Mouse (Mus musculus): ENCODE data around the gene Zfp78. TPM values are rescaled to one million over a fixed set of nuclear protein-coding genes. Genes with fewer than 3 reads are reported as not detected.
A peak's percentile ranks its signal among the peaks of the same experiment; 100 is the strongest.

Zfp78 gene
- polyA plus RNA-seq, 1 experiment from 2014 or later: 1.4 TPM

DNA sequence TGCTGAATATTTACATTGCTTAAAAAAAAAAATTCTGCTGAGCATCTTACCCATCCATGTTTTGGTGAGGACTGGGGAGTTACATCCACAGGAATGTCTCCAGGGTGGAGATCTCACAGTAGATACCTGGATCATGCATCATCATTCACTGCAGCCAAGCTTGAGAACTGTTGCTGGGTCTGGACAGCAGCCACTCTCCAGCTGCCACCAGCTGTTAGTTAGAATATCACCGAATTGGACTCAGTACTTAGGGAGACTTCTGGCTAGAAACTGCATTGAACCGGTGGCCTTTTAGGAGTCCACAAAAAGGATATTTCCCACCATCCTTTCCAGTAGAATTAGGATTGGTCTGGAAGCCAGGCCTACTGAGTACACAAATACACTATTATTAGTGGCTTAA, 5.0 kb upstream of the Zfp78 start:
- Histone ChIP-seq H3K9ac (ENCODE audit: low read depth, low read length) (no peak overlapping the region), H3K27me3 (ENCODE audit: insufficient read depth, low read length) (no peaks in the 10 kb centered on the region), H3K36me3 (ENCODE audit: insufficient read depth, low read length) (no peaks in the 10 kb centered on the region), H3K4me3 (replicated peaks; ENCODE audit: low read depth, low read length) (no peak overlapping the region), H3K4me1 (replicated peaks; ENCODE audit: insufficient read depth, low read length) (no peaks in the 10 kb centered on the region), H3K4me2 (ENCODE audit: low read length) (no peak overlapping the region), H3K9me3 (replicated peaks; ENCODE audit: low read length) (no peaks in the 10 kb centered on the region), H3K27ac (no peak overlapping the region)
- TF ChIP-seq CTCF (IDR thresholded peaks at IDR 0.05; ENCODE audit: low read depth): no peak
- no peak for DNase-seq (ENCODE audit: low spot score)
- WGBS: 73% methylated on average over 2 of the region's 2 CpGs
- no peak for ATAC-seq (replicated peaks; ENCODE audit: low FRiP score, low read depth)

- peak; percentile 91 for DNase-seq (ENCODE audit: low spot score)
- H3K27ac ChIP-seq: no peak overlapping the region
- no peak overlapping the region for H3K4me3 ChIP-seq (replicated peaks; ENCODE audit: low read depth, low read length)
- H3K4me2 ChIP-seq (ENCODE audit: low read length): no peak overlapping the region
- no peaks in the 10 kb centered on the region for H3K27me3 ChIP-seq (ENCODE audit: insufficient read depth, low read length)
- peak; percentile 90 for TF ChIP-seq CTCF (IDR thresholded peaks at IDR 0.05; ENCODE audit: low read depth)
- H3K9ac ChIP-seq (ENCODE audit: low read depth, low read length): no peak overlapping the region
- WGBS: 56% methylated on average over 10 of the region's 10 CpGs
- no peaks in the 10 kb centered on the region for H3K36me3 ChIP-seq (ENCODE audit: insufficient read depth, low read length)
- no peaks in the 10 kb centered on the region for H3K4me1 ChIP-seq (replicated peaks; ENCODE audit: insufficient read depth, low read length)
- no peaks in the 10 kb centered on the region for H3K9me3 ChIP-seq (replicated peaks; ENCODE audit: low read length)
- ATAC-seq (replicated peaks; ENCODE audit: low FRiP score, low read depth): no peak
Measured at GRCm38 (mm10) chr7:6358937-6359590, 4.0 kb upstream of the Zfp78 start.

DNA sequence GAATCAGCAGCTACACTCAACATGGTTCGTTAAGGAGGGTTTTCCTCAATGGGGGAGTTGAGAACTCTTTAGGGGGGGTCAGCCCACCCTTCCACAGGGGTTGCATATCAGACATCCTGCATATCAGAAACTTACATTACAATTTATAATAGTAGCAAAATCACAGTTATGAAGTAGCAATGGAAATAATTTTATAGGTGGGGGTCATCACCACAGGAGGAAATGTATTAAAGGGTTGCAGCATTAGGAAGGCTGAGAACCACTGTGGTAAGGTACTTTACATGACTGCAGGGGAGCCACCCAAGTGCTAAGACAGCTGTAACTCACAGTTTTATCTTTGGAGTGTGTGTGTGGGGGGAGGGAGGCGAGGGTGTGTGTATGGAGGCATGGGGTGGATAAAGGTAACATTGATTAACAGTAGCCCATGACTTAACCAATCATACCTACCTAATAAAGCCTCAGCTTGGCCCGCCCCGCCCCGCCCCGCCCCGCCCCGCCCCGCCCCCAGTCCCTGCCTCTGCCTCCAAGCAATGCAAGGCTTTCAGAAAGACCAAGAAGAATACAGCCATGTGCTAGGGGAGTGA, 2.5 kb upstream of the Zfp78 start:
- DNase-seq (ENCODE audit: low spot score): no peak
- TF ChIP-seq CTCF (IDR thresholded peaks at IDR 0.05; ENCODE audit: low read depth): no peak
- WGBS: 11% methylated on average over 9 of the region's 9 CpGs

GRCm38 (mm10) chr7:6361756-6362155, 1.3 kb upstream of the Zfp78 start:
- no peak for DNase-seq (ENCODE audit: low spot score)
- Histone ChIP-seq H3K27ac (peak overlapping the region; percentile 69), H3K9ac (ENCODE audit: low read depth, low read length) (peak overlapping the region; percentile 46), H3K4me1 (replicated peaks; ENCODE audit: insufficient read depth, low read length) (no peaks in the 10 kb centered on the region), H3K9me3 (replicated peaks; ENCODE audit: low read length) (no peaks in the 10 kb centered on the region), H3K27me3 (ENCODE audit: insufficient read depth, low read length) (no peaks in the 10 kb centered on the region), H3K4me2 (ENCODE audit: low read length) (peak overlapping the region; percentile 62), H3K36me3 (ENCODE audit: insufficient read depth, low read length) (no peaks in the 10 kb centered on the region), H3K4me3 (replicated peaks; ENCODE audit: low read depth, low read length) (peak overlapping the region; percentile 43)
- ATAC-seq (replicated peaks; ENCODE audit: low FRiP score, low read depth): no peak
- no peak for TF ChIP-seq CTCF (IDR thresholded peaks at IDR 0.05; ENCODE audit: low read depth)
- WGBS: 23% methylated on average over 7 of the region's 7 CpGs

More for the DNA sequence above, 2.5 kb upstream of the Zfp78 start:
- H3K9ac ChIP-seq (ENCODE audit: low read depth, low read length): no peak overlapping the region
- ATAC-seq (replicated peaks; ENCODE audit: low FRiP score, low read depth): no peak
- no peak overlapping the region for H3K27ac ChIP-seq
- H3K9me3 ChIP-seq (replicated peaks; ENCODE audit: low read length): no peaks in the 10 kb centered on the region
- H3K36me3 ChIP-seq (ENCODE audit: insufficient read depth, low read length): no peaks in the 10 kb centered on the region
- no peak overlapping the region for H3K4me3 ChIP-seq (replicated peaks; ENCODE audit: low read depth, low read length)
- H3K4me2 ChIP-seq (ENCODE audit: low read length): no peak overlapping the region
- H3K4me1 ChIP-seq (replicated peaks; ENCODE audit: insufficient read depth, low read length): no peaks in the 10 kb centered on the region
- H3K27me3 ChIP-seq (ENCODE audit: insufficient read depth, low read length): no peaks in the 10 kb centered on the region

DNA sequence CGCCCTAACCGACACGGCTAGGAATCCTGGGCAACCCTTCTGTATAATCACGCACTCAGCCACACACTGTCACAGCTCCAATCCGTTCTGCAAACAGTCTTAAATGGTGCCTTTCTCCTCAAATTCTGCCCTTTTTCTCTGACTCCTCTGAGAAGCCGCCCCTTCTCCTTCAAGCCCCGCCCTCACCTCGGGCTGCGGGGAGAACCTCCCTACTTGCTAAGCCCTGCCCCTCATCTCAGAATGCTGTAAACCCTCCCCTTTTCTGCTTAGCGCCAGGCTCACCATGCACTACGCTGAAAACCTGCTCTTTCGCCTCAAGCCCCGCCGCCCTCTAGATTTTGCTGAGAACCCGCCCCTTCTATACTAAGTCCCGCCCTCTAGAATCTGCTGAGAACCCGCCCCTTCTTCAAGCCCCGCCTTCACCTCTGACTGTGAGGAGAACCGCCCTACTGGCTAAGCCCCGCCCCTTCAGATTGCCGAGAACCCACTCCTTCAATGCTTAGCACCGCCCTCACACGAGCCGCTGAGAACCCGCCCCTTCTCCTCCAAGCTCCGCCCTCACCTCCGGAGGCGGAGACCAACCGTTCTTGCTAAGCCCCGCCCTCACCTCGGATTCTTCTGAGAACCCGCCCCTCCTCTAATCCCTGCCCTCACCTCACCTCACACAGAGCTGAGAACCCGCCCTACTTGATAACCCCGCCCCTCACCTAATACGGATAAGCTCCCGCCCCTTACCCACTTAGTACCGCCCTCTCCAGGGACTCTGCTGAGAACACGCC, 623 bp upstream of the Zfp78 start:
- Histone ChIP-seq H3K36me3 (ENCODE audit: insufficient read depth, low read length) (no peaks in the 10 kb centered on the region), H3K9ac (ENCODE audit: low read depth, low read length) (peak overlapping the region; percentile 46), H3K4me1 (replicated peaks; ENCODE audit: insufficient read depth, low read length) (no peaks in the 10 kb centered on the region), H3K27me3 (ENCODE audit: insufficient read depth, low read length) (no peaks in the 10 kb centered on the region), H3K4me2 (ENCODE audit: low read length) (peak overlapping the region; percentile 62), H3K9me3 (replicated peaks; ENCODE audit: low read length) (no peaks in the 10 kb centered on the region), H3K27ac (peak overlapping the region; percentile 69), H3K4me3 (replicated peaks; ENCODE audit: low read depth, low read length) (peak overlapping the region; percentile 49)
- DNase-seq (ENCODE audit: low spot score) (peak; percentile 100), ATAC-seq (replicated peaks; ENCODE audit: low FRiP score, low read depth) (peak; percentile 95)
- WGBS: under 1% methylated on average over 38 of the region's 38 CpGs
- no peak for TF ChIP-seq CTCF (IDR thresholded peaks at IDR 0.05; ENCODE audit: low read depth)

DNA sequence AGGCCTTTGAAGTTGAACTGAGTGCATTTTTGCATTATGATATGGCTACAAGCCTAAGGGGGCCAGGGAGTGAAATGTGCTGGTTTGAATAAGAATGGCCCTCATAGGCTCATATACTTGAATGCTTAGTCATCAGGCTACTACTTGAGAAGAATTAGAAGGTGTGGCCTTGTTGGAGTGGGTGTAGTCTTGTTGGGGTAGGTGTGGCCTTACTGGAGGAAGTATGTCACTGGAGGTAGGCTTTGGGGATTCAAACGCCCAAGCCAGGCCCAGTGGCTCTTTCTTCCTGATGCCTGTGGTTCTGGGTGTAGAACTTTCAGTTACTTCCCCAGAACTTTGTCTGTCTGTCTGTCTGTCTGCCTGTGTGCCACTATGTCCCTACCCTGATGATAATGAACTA, 1.7 kb downstream of the Zfp78 start:
- no peaks in the 10 kb centered on the region for H3K4me1 ChIP-seq (replicated peaks; ENCODE audit: insufficient read depth, low read length)
- H3K36me3 ChIP-seq (ENCODE audit: insufficient read depth, low read length): no peaks in the 10 kb centered on the region
- H3K9me3 ChIP-seq (replicated peaks; ENCODE audit: low read length): no peaks in the 10 kb centered on the region
- H3K4me2 ChIP-seq (ENCODE audit: low read length): no peak overlapping the region
- H3K27me3 ChIP-seq (ENCODE audit: insufficient read depth, low read length): no peaks in the 10 kb centered on the region
- DNase-seq (ENCODE audit: low spot score): no peak
- no peak overlapping the region for H3K4me3 ChIP-seq (replicated peaks; ENCODE audit: low read depth, low read length)
- TF ChIP-seq CTCF (IDR thresholded peaks at IDR 0.05; ENCODE audit: low read depth): no peak
- no peak overlapping the region for H3K9ac ChIP-seq (ENCODE audit: low read depth, low read length)
- WGBS: 53% methylated on average over 1 of the region's 1 CpGs
- no peak for ATAC-seq (replicated peaks; ENCODE audit: low FRiP score, low read depth)
- no peak overlapping the region for H3K27ac ChIP-seq
